Mouse (Mus musculus) erythroblast, embryonic 14.5 days (primary cell): ENCODE data around the gene Vipr2.

ENCODE experiments used
- GATA1 ChIP-seq: IDR thresholded peaks from 2 replicates; pipeline ENCODE4 v1.6.1; 2012; ENCODE audit warnings: low read length, inconsistent platforms, mixed read lengths
- TAL1 ChIP-seq: IDR thresholded peaks from 3 replicates; pipeline ENCODE4 v1.6.1; 2012; ENCODE audit warnings: low read length, inconsistent platforms, mixed read lengths

- TF ChIP-seq TAL1 (no peak), GATA1 (no peak)
Measured at GRCm38 (mm10) chr12:116169666-116170065, 92.1 kb downstream of the Vipr2 start.
